Mouse (Mus musculus): Measurements from ENCODE around the gene Plscr4.

GRCm38 (mm10) chr9:92458059-92458402, 858 bp downstream of the Plscr4 start:
- no peak for TF ChIP-seq TAL1 (IDR thresholded peaks at IDR 0.05; ENCODE audit: low read length)
- no peak for TF ChIP-seq GATA1 (IDR thresholded peaks at IDR 0.05; ENCODE audit: low read length)

Data from erythroblast, embryonic 14.5 days (primary cell).